Mouse (Mus musculus) stomach, embryonic 16.5 days (tissue): ENCODE measurements at regions not wholly inside any gene's neighbourhood (a gene's known extent, or its start where the extent isn't known, plus 50 kb on each side); places are given as distances from the start of the nearest gene placed in this dataset.

Source experiments
- ATAC-seq: fragments of 200-750 bp; cut with Nextera tagmentation; 2 replicates; pipeline ENCODE4 v1.8.0; 2017; ENCODE audit warnings: moderate number of reproducible peaks, moderate TSS enrichment; ENCODE audit not compliant: insufficient read depth, low FRiP score
- H3K27ac ChIP-seq: fragments of 300-500 bp; sonication (generic); 2 replicates; pipeline ENCODE4 v1.5.1; 2014; ENCODE audit warnings: low read length
- H3K27me3 ChIP-seq: fragments of 300-500 bp; sonication (generic); 2 replicates; pipeline ENCODE4 v1.6.1; 2014; ENCODE audit warnings: low read length, control low read depth, mixed read lengths; ENCODE audit not compliant: control insufficient read depth, insufficient read depth
- H3K36me3 ChIP-seq: fragments of 300-500 bp; sonication (generic); 2 replicates; pipeline ENCODE4 v1.6.1; 2014; ENCODE audit warnings: low read length; ENCODE audit not compliant: control insufficient read depth, insufficient read depth
- H3K4me1 ChIP-seq: fragments of 300-500 bp; sonication (generic); 2 replicates; pipeline ENCODE4 v1.6.1; 2014; ENCODE audit warnings: low read length, control low read depth, mixed read lengths; ENCODE audit not compliant: control insufficient read depth, insufficient read depth
- H3K4me2 ChIP-seq: fragments of 300-500 bp; sonication (generic); 2 replicates; pipeline ENCODE4 v1.6.1; 2014; ENCODE audit warnings: low read depth, low read length, mixed read lengths
- H3K4me3 ChIP-seq: fragments of 300-500 bp; sonication (generic); replicated peaks from 2 replicates; pipeline ENCODE4 v1.5.1; 2014; ENCODE audit warnings: mild to moderate bottlenecking, low read length
- H3K9ac ChIP-seq: fragments of 300-500 bp; sonication (generic); 2 replicates; pipeline ENCODE4 v1.6.1; 2014; ENCODE audit warnings: low read length
- H3K9me3 ChIP-seq: fragments of 300-500 bp; sonication (generic); replicated peaks from 2 replicates; pipeline ENCODE4 v1.6.1; 2016; ENCODE audit warnings: low read length, control low read depth; ENCODE audit not compliant: control insufficient read depth
- WGBS: fragments of 180-500 bp; shearing (Covaris S2); extraction: QIAGEN DNeasy Blood & Tissue Kit; methylation state at CpG from one replicate; pipeline ENCODE4 v1.1.7; 2014; 5-methylcytosine and 5-hydroxymethylcytosine counted together

DNA sequence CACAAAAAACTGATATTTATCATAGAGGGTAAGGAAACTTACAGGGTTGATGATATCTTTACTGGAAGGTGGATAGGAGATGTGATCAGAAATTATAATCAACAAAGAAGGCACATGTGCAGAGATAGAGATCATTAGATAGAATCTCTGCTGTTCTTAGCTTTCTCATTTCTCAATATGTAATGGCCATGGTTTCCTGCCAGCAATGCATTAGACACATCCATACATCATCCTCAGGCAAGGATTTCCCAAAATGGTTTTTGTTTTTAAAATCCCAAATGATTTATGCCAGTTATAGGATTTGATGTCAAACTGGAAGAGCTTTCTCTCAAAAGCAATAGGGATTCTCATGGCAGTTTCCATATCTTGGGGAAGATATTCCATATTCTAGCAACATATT lies 52.0 kb upstream of the C030005K15Rik start:
- Histone ChIP-seq H3K36me3 (no peaks in the 10 kb centered on the region), H3K4me1 (no peaks in the 10 kb centered on the region), H3K4me3 (no peak overlapping the region), H3K9me3 (no peaks in the 10 kb centered on the region), H3K4me2 (no peak overlapping the region), H3K9ac (no peak overlapping the region), H3K27ac (no peak overlapping the region), H3K27me3 (no peaks in the 10 kb centered on the region)
- ATAC-seq, result no peak

DNA sequence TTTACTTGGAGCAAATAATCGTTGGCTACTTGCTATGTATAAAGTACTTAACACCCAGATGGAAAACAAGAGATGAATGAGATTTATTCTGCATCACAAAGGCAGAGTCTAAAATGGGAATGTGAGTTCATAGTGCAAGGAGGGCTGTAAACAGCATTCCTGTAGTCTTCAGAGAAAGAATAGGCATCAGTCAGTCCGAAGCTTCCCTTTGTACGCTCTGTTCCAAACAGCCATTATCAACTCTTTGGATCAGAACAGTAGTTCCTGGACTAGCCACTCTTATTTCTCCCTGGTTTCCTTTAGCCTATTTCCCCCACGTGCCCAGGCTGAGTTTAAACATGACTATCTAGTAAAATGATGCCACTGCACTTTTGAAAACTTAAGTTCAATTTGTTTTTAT lies 52.8 kb upstream of the C030005K15Rik start:
- ATAC-seq, result no peak
- Histone ChIP-seq H3K9ac (no peak overlapping the region), H3K4me2 (no peak overlapping the region), H3K27me3 (no peaks in the 10 kb centered on the region), H3K9me3 (no peaks in the 10 kb centered on the region), H3K36me3 (no peaks in the 10 kb centered on the region), H3K4me1 (no peaks in the 10 kb centered on the region), H3K4me3 (no peak overlapping the region), H3K27ac (no peak overlapping the region)
- WGBS, result 54% methylated on average over 4 of the region's 4 CpGs

DNA sequence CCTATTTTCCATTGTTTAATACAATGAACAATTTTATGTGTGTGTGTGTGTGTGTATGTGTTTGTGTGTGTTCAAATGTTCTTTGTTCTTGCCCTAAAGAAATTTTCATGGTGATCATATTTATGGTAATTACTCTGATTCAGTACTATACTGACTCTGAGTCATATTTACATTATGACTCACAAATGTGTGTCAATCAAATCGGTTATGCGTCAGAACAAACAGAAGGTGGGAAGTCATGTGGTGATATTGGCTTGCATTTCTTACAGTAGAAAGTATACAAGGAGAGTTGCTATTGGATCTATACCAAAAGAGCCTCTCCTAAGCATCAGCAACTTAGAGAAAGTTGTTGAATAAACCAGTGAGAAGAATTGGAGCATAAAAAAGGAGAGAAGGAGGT lies 67.2 kb upstream of the C030005K15Rik start:
- no peak for ATAC-seq
- Histone ChIP-seq H3K27ac (no peak overlapping the region), H3K9me3 (no peaks in the 10 kb centered on the region), H3K36me3 (no peaks in the 10 kb centered on the region), H3K4me3 (no peak overlapping the region), H3K27me3 (no peaks in the 10 kb centered on the region), H3K4me2 (no peak overlapping the region), H3K4me1 (no peaks in the 10 kb centered on the region), H3K9ac (no peak overlapping the region)
- 70% methylated on average over 2 of the region's 2 CpGs for WGBS

DNA sequence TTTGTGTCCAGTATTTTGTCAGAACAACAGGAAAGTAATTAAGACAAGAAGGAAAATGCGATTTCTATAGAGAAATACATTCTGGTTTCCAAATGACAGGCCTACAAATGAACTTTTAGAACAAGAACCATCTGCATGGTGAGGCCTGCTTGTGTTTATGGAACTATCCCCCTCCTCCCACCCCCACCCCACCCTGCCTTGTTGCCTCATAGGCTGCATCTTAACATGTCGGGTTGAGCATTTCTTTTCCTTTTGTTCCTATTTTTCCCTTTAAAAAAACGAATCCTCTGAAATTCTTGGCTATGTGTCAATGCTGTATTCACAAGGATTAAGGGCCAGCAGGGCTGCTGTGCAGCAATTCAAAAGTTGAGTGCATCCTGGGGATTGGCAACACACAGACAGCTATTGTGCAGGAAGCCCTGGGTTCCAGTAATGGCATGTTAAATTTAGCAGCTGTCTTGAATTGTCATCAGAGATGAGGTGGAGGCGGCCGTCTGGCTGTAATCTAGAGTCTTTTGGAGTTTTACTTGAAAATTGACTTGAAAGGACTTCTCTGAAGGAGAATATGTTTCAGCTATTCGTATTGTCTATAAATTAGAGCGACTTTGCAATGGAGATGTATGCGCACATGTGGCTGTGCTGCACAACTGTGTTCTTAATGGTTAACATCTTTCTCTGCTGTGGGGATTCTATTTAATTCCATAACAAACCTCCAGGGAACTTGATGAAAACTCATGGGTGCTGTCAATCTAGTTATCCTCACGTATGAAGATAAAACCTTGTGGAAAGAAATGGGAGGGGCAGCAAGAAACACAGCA lies 75.1 kb upstream of the C030005K15Rik start:
- H3K4me1 ChIP-seq, result 0 out of 2 replicates have a peak, but pooled peaks cover 4% of the 10 kb centered on the region
- no peak overlapping the region for H3K4me2 ChIP-seq
- H3K9me3 ChIP-seq, result no peaks in the 10 kb centered on the region
- 0 out of 2 replicates have a peak, but pooled peaks have one; percentile 44 for ATAC-seq
- no peaks in the 10 kb centered on the region for H3K36me3 ChIP-seq
- no peaks in the 10 kb centered on the region for H3K27me3 ChIP-seq
- no peak overlapping the region for H3K9ac ChIP-seq
- no peak overlapping the region for H3K27ac ChIP-seq
- 53% methylated on average over 9 of the region's 9 CpGs for WGBS
- H3K4me3 ChIP-seq, result no peak overlapping the region

DNA sequence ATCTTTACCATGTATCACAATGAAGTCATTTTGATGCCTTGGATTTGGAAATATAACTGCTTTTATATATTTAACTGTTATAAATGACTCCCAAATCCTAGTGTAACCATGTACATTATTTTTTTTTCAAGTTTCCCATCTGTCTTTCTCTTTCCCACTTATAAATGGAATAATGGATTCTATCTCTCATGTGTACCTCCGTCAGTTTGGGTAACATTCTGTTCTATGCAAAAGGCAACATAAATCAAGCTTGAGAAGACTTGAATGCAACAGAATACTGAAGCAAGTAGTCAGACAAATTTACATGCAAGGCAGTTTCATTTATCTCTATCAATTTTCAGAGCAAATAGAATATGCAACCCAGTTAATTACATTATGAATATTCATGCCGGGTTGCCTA lies 81.4 kb upstream of the C030005K15Rik start:
- H3K4me2 ChIP-seq, result no peak overlapping the region
- H3K27ac ChIP-seq, result no peak overlapping the region
- no peaks in the 10 kb centered on the region for H3K9me3 ChIP-seq
- H3K36me3 ChIP-seq, result no peaks in the 10 kb centered on the region
- no peak overlapping the region for H3K4me3 ChIP-seq
- WGBS, result 82% methylated on average over 2 of the region's 2 CpGs
- ATAC-seq, result no peak
- H3K27me3 ChIP-seq, result no peaks in the 10 kb centered on the region
- no peaks in the 10 kb centered on the region for H3K4me1 ChIP-seq
- no peak overlapping the region for H3K9ac ChIP-seq

DNA sequence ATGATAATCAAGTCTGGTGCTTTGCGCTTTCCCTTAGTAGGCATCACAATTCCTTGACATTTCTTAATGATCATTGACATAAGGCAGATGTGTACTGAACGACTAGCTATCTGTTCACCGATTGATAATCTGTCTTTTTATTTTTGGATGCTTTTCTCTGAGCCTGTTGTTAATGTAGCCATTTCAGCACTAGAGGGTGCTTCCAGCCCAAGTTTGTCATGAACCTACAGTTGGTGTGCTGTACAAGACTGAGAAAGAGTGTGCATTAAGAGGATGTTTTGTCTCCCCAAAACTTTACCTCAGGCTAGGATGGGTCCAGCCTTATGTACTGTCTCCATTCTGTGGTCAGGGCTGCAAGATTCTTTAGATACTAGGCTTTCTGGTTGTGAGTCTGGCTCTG lies 116.0 kb upstream of the C030005K15Rik start:
- Histone ChIP-seq H3K4me2 (no peak overlapping the region), H3K9me3 (no peaks in the 10 kb centered on the region), H3K4me1 (no peaks in the 10 kb centered on the region), H3K27me3 (no peaks in the 10 kb centered on the region), H3K4me3 (no peak overlapping the region), H3K9ac (no peak overlapping the region), H3K27ac (no peak overlapping the region), H3K36me3 (no peaks in the 10 kb centered on the region)
- WGBS, result 83% methylated on average over 3 of the region's 3 CpGs
- no peak for ATAC-seq

DNA sequence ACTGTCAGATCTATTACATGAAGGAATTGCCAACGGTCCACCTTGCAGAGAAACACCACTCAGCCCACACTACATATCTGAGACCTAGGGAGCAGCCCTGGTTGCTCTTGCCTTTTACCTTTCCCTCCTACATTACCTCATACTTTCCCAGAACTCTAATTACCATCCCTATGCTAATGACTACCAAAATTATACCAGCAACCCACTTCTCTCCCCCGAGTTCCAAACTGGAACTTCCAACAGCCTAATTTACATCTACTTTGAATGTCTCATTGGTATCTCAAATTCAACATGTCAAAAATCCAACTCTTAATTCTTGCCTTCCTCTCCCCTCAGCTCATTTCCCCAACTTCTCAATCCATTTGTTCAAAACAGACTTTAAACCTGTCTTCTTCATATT lies 124.9 kb upstream of the C030005K15Rik start:
- WGBS, result 80% methylated on average over 2 of the region's 2 CpGs
- H3K9ac ChIP-seq, result no peak overlapping the region
- H3K4me3 ChIP-seq, result no peak overlapping the region
- no peak overlapping the region for H3K27ac ChIP-seq
- H3K9me3 ChIP-seq, result no peaks in the 10 kb centered on the region
- H3K4me2 ChIP-seq, result no peak overlapping the region
- H3K27me3 ChIP-seq, result no peaks in the 10 kb centered on the region
- ATAC-seq, result no peak
- H3K4me1 ChIP-seq, result no peaks in the 10 kb centered on the region
- no peaks in the 10 kb centered on the region for H3K36me3 ChIP-seq

DNA sequence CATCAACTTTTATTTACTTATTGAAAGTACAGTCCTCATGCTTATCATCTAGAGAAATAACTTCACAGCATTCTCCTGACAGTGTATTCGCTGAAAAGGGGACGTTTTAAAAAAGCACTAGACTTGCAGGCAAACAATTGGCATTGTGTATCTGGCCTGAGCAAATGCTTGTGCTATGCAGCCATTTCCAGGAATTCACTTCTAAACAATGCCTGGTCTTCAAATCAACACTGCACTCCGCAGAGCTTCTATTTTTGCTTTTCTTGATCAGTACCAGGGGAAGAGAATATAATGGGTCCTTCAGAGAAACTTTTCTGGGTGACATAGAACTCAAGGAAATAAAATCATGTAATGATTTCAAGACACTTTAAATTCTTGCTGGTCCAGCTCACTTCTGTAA lies 150.5 kb upstream of the C030005K15Rik start:
- no peak overlapping the region for H3K9ac ChIP-seq
- no peaks in the 10 kb centered on the region for H3K9me3 ChIP-seq
- no peaks in the 10 kb centered on the region for H3K4me1 ChIP-seq
- no peaks in the 10 kb centered on the region for H3K27me3 ChIP-seq
- no peak overlapping the region for H3K4me3 ChIP-seq
- ATAC-seq, result no peak
- no peak overlapping the region for H3K4me2 ChIP-seq
- WGBS, result 32% methylated on average over 3 of the region's 3 CpGs
- H3K27ac ChIP-seq, result no peak overlapping the region
- no peaks in the 10 kb centered on the region for H3K36me3 ChIP-seq

DNA sequence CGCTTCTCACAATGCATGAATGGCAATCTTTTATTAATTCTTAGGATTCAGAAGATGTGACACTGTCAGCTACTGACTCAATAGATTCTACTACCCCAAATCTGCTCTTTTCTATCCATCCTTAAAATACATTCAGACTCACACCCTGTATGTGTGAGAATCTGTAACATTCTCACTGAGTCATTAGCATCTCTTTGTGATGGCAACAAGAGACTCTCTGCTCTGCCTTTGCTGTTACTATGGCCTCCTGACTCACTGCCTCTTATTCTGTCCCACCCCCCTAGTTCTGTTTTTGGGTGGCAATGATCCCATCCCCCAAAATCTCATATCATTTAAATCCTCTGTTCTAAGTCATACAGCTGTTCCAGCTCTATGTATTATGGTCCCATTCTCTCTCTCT lies 159.5 kb upstream of the C030005K15Rik start:
- H3K27me3 ChIP-seq, result no peaks in the 10 kb centered on the region
- no peak overlapping the region for H3K27ac ChIP-seq
- H3K4me3 ChIP-seq, result no peak overlapping the region
- no peak overlapping the region for H3K9ac ChIP-seq
- no peak overlapping the region for H3K4me2 ChIP-seq
- WGBS, result 79% methylated on average over 1 of the region's 1 CpGs
- H3K9me3 ChIP-seq, result no peaks in the 10 kb centered on the region
- H3K36me3 ChIP-seq, result no peaks in the 10 kb centered on the region
- ATAC-seq, result no peak
- H3K4me1 ChIP-seq, result no peaks in the 10 kb centered on the region
